Mouse (Mus musculus): ENCODE results near the gene Gm14147. TPM values are rescaled to one million over a fixed set of nuclear protein-coding genes. Genes with fewer than 3 reads are reported as not detected.
"Not testable (repeated sequence)": the region's sequence is repeated elsewhere in the genome, so short reads cannot be mapped to it uniquely, and the experiment has no call there.

Gm14147 gene
- polyA plus RNA-seq (2014; fragmentation: Nextera tagmentation; extraction: Ambion mirVana), result not detected in 2 replicates

- not testable (repeated sequence) for H3K9me3 ChIP-seq (ENCODE audit: control insufficient read depth, low read length); H3K36me3 ChIP-seq (ENCODE audit: control insufficient read depth, insufficient read depth, low read length); H3K4me1 ChIP-seq (ENCODE audit: control insufficient read depth in 2 of 2, insufficient read depth in 2 of 2, low read length in 2 of 2); H3K27me3 ChIP-seq (ENCODE audit: control insufficient read depth, insufficient read depth, low read length); H3K9ac ChIP-seq (ENCODE audit: low read length); H3K4me3 ChIP-seq (ENCODE audit: control insufficient read depth in 1 of 2, insufficient read depth in 1 of 2, low read depth in 1 of 2, low read length in 2 of 2); ATAC-seq (ENCODE audit: insufficient number of reproducible peaks, insufficient read depth, low FRiP score, low read depth); H3K27ac ChIP-seq (replicated peaks in 1 of 2; ENCODE audit: control insufficient read depth in 1 of 2, insufficient read depth in 1 of 2, low read depth in 2 of 2, low read length in 2 of 2); H3K4me2 ChIP-seq (ENCODE audit: low read length)
- no CpG with 5 or more reads among the region's 3 CpGs for WGBS
Observed at GRCm38 (mm10) chr2:151097945-151098344, at the start of gene Gm14147. Gene Gm14147, plus strand, starts transcription at chr2:151098245.

- no peaks in the 10 kb centered on the region for H3K9me3 ChIP-seq (ENCODE audit: control insufficient read depth, low read length)
- no peaks in the 10 kb centered on the region for H3K36me3 ChIP-seq (ENCODE audit: control insufficient read depth, insufficient read depth, low read length)
- no peak overlapping the region for H3K4me2 ChIP-seq (ENCODE audit: low read length)
- no peaks in the 10 kb centered on the region for H3K27me3 ChIP-seq (ENCODE audit: control insufficient read depth, insufficient read depth, low read length)
- no peak for ATAC-seq (ENCODE audit: insufficient number of reproducible peaks, insufficient read depth, low FRiP score, low read depth)
- no peak overlapping the region for H3K27ac ChIP-seq (replicated peaks in 1 of 2; ENCODE audit: control insufficient read depth in 1 of 2, insufficient read depth in 1 of 2, low read depth in 2 of 2, low read length in 2 of 2)
- no peak overlapping the region for H3K4me3 ChIP-seq (ENCODE audit: control insufficient read depth in 1 of 2, insufficient read depth in 1 of 2, low read depth in 1 of 2, low read length in 2 of 2)
- H3K4me1 ChIP-seq (ENCODE audit: control insufficient read depth in 2 of 2, insufficient read depth in 2 of 2, low read length in 2 of 2), result no peaks in the 10 kb centered on the region
- 61% methylated on average over 1 of the region's 1 CpGs for WGBS
- no peak overlapping the region for H3K9ac ChIP-seq (ENCODE audit: low read length)
Observed at GRCm38 (mm10) chr2:151056637-151057036, 41.4 kb upstream of the Gm14147 start.

- not testable (repeated sequence) for ATAC-seq (ENCODE audit: insufficient number of reproducible peaks, insufficient read depth, low FRiP score, low read depth); H3K4me3 ChIP-seq (ENCODE audit: control insufficient read depth in 1 of 2, insufficient read depth in 1 of 2, low read depth in 1 of 2, low read length in 2 of 2); H3K27ac ChIP-seq (replicated peaks in 1 of 2; ENCODE audit: control insufficient read depth in 1 of 2, insufficient read depth in 1 of 2, low read depth in 2 of 2, low read length in 2 of 2); H3K9ac ChIP-seq (ENCODE audit: low read length); H3K27me3 ChIP-seq (ENCODE audit: control insufficient read depth, insufficient read depth, low read length); H3K9me3 ChIP-seq (ENCODE audit: control insufficient read depth, low read length); H3K4me2 ChIP-seq (ENCODE audit: low read length); H3K36me3 ChIP-seq (ENCODE audit: control insufficient read depth, insufficient read depth, low read length); H3K4me1 ChIP-seq (ENCODE audit: control insufficient read depth in 2 of 2, insufficient read depth in 2 of 2, low read length in 2 of 2)
- WGBS, result no CpG with 5 or more reads among the region's 3 CpGs
Observed at GRCm38 (mm10) chr2:151092250-151092649, 5.8 kb upstream of the Gm14147 start, which contains the start of gene Gm14151. Gene Gm14151, minus strand, starts transcription at chr2:151092350.

Other genes with a start within 250 kb of the Gm14147 start
- 44.1 and 46.4 TPM in 2 replicates for gene Abhd12, start 193.5 kb upstream of the Gm14147 start, polyA plus RNA-seq (2014; fragmentation: Nextera tagmentation; extraction: Ambion mirVana)
- gene Gins1, start 192.8 kb upstream of the Gm14147 start, polyA plus RNA-seq (2014; fragmentation: Nextera tagmentation; extraction: Ambion mirVana), result 28.2 and 30.9 TPM in 2 replicates
- 4.0 and 5.8 TPM in 2 replicates for gene Ninl, start 58.9 kb upstream of the Gm14147 start, polyA plus RNA-seq (2014; fragmentation: Nextera tagmentation; extraction: Ambion mirVana)
- 18.2 and 19.2 TPM in 2 replicates for gene Nanp, start 58.8 kb upstream of the Gm14147 start, polyA plus RNA-seq (2014; fragmentation: Nextera tagmentation; extraction: Ambion mirVana)
- not detected in 2 replicates for gene Gm14151, start 5.9 kb upstream of the Gm14147 start, polyA plus RNA-seq (2014; fragmentation: Nextera tagmentation; extraction: Ambion mirVana)

Data from heart, embryonic 14.5 days (tissue).